35 mouse cellular contexts compared by ENCODE assay signal in the genomic region with DNA sequence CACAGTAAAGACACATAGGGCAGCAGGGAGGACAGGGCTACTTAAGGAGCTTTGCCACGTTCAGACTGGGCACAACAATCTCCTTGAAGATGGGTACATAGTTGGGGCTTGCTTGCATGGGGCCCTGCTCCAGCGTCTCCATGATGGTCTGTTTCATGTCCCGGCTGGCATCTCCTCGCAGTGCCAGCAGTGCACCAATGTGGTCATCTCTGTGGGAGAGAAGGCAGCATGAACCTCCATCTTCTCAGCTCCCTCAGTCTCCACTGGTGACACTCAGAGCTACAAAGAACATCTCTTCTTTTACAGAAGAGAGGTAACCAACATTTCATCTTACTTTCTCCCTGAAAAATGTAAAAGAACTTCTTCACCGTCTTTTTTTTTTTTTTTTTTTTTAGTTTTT. TPM values are rescaled to one million over a fixed set of nuclear protein-coding genes. Genes with fewer than 3 reads are reported as not detected.
"Had no signal": no experiment of that assay in that cellular context is flagged by ENCODE, and none has a peak within 500 bp of the region (broad histone marks: within the 10 kb centered on the region; RNA-seq: fewer than 3 reads in every experiment).

No protein-coding gene starts in this region.

- H3K9ac ChIP-seq: heart, embryonic 12.5 days; heart, embryonic 13.5 days; heart, embryonic 15.5 days; hindbrain, embryonic 12.5 days; hindbrain, embryonic 13.5 days; hindbrain, embryonic 14.5 days; hindbrain, embryonic 15.5 days; intestine, embryonic 15.5 days; kidney, embryonic 15.5 days had no signal

- DNase-seq: heart, postnatal 14 days; heart, postnatal 36 days; heart, postnatal 4 days; kidney, adult 11 months; kidney, adult 18-20 months; kidney, adult 2 months; kidney, adult 8-10 months; kidney, adult 9 months; kidney, postnatal 10 days; kidney, postnatal 14 days; kidney, postnatal 25 days; kidney, postnatal 36 days; kidney, postnatal 4 days; layer of hippocampus, adult 9-11 months; layer of hippocampus, postnatal 36 days had no signal

- ATAC-seq: hindbrain, embryonic 16.5 days; hindbrain, postnatal 0 days; inflammation-experienced regulatory T-cells, adult 6 months; intestine, embryonic 15.5 days; intestine, embryonic 16.5 days; intestine, postnatal 0 days had no signal

- H3K4me2 ChIP-seq: heart, embryonic 12.5 days; heart, embryonic 13.5 days; heart, embryonic 15.5 days; hindbrain, embryonic 12.5 days; hindbrain, embryonic 13.5 days; hindbrain, embryonic 14.5 days; hindbrain, embryonic 15.5 days; intestine, embryonic 15.5 days; kidney, embryonic 15.5 days had no signal

- H3K9me3 ChIP-seq: heart, embryonic 12.5 days; heart, embryonic 13.5 days; heart, embryonic 15.5 days; hindbrain, embryonic 10.5 days; hindbrain, embryonic 12.5 days; hindbrain, embryonic 13.5 days; hindbrain, embryonic 15.5 days; intestine, embryonic 15.5 days; kidney, embryonic 15.5 days had no signal

- H3K4me3 ChIP-seq: heart, embryonic 12.5 days; heart, embryonic 13.5 days; heart, embryonic 15.5 days; hindbrain, embryonic 10.5 days; hindbrain, embryonic 12.5 days; hindbrain, embryonic 13.5 days; hindbrain, embryonic 15.5 days; intestine, embryonic 15.5 days; kidney, embryonic 15.5 days; layer of hippocampus, adult 2 months; left cerebral cortex, adult 2 months had no signal

- H3K27ac ChIP-seq: heart, embryonic 13.5 days; heart, embryonic 15.5 days; hindbrain, embryonic 10.5 days; hindbrain, embryonic 12.5 days; hindbrain, embryonic 13.5 days; hindbrain, embryonic 14.5 days; hindbrain, embryonic 15.5 days; hindbrain, postnatal 0 days; intestine, embryonic 15.5 days; kidney, embryonic 15.5 days; kidney, postnatal 0 days; layer of hippocampus, adult 2 months; left cerebral cortex, adult 2 months had no signal

- H3K27me3 ChIP-seq: heart, embryonic 12.5 days; heart, embryonic 13.5 days; heart, embryonic 15.5 days; hindbrain, embryonic 12.5 days; hindbrain, embryonic 13.5 days; hindbrain, embryonic 15.5 days; intestine, embryonic 15.5 days; kidney, embryonic 15.5 days had no signal

RNA-seq across cellular contexts. Expression of gene Slc9a3, which starts 50.8 kb away (rescaled TPM):
- total RNA-seq: hematopoietic stem cell, adult 5-6 weeks had no signal
- polyA plus RNA-seq: heart, embryonic 12.5 days; heart, embryonic 13.5 days; hindbrain, embryonic 10.5 days; hindbrain, embryonic 11.5 days; hindbrain, embryonic 12.5 days had no signal
